Mouse (Mus musculus) erythroblast, embryonic 14.5 days (primary cell): ENCODE results near the gene 5730522E02Rik.

Experiments used
- GATA1 ChIP-seq: IDR thresholded peaks from 2 replicates; pipeline ENCODE4 v1.6.1; 2012; ENCODE audit warnings: low read length, inconsistent platforms, mixed read lengths
- TAL1 ChIP-seq: IDR thresholded peaks from 3 replicates; pipeline ENCODE4 v1.6.1; 2012; ENCODE audit warnings: low read length, inconsistent platforms, mixed read lengths

DNA sequence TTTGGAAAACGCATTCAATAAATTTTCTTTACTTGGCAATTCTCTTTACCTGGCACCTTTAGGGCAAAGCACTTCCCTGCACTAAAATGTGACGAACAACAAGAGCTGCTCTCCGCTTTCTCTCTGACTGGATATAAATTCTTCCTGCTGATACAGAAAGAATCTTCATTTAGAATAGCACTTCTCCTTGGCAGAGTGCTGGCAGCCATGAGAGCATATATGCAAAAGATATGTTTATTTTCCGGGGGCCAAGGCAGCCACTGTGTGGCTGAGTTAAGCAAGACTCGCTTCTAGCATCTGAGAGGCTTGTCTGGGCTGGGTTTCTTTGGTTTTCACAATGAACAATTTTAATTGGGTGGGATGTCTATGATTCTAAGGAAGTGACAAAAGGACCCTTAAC lies 564.3 kb downstream of the 5730522E02Rik start:
- TF ChIP-seq GATA1 = no peak
- TF ChIP-seq TAL1 = no peak
